Mouse (Mus musculus) cortical plate, adult 2 months (tissue): ENCODE measurements around the gene Car12. TPM values are rescaled to one million over a fixed set of nuclear protein-coding genes. Genes with fewer than 3 reads are reported as not detected.

ENCODE experiments used
- H3K27ac ChIP-seq: fragments of 200-500 bp; 2 replicates; pipeline ENCODE4 v1.5.1; 2012; ENCODE audit warnings: low read length, control low read depth, inconsistent platforms; ENCODE audit not compliant: insufficient read depth
- H3K4me1 ChIP-seq: fragments of 200-500 bp; 2 replicates; pipeline ENCODE4 v1.6.1; 2011; ENCODE audit warnings: low read length; ENCODE audit not compliant: control insufficient read depth, insufficient read depth
- H3K4me3 ChIP-seq: fragments of 200-500 bp; 2 replicates; pipeline ENCODE4 v1.5.1; 2011; ENCODE audit warnings: mild to moderate bottlenecking, low read length, control low read depth; ENCODE audit not compliant: insufficient read depth
- CTCF ChIP-seq: fragments of 200-500 bp; IDR thresholded peaks from 2 replicates; pipeline ENCODE4 v1.5.1; 2011; ENCODE audit warnings: mild to moderate bottlenecking, control low read depth, low read length; ENCODE audit not compliant: insufficient read depth; ENCODE audit errors: extremely low read depth
- POLR2A ChIP-seq: fragments of 200-500 bp; IDR thresholded peaks from 2 replicates; pipeline ENCODE4 v1.6.1; 2011; ENCODE audit warnings: mild to moderate bottlenecking, low read length, control low read depth; ENCODE audit not compliant: insufficient read depth; ENCODE audit errors: extremely low read depth
- polyA plus RNA-seq: library from polyadenylated mRNA; depleted of rRNA; stranded (reverse); fragments of >200 nt; gene quantifications from 2 replicates; pipeline ENCODE4 v1.2.3, GENCODE M21; 2012

Gene Car12
- polyA plus RNA-seq, 1 experiment = 6.0 TPM

DNA sequence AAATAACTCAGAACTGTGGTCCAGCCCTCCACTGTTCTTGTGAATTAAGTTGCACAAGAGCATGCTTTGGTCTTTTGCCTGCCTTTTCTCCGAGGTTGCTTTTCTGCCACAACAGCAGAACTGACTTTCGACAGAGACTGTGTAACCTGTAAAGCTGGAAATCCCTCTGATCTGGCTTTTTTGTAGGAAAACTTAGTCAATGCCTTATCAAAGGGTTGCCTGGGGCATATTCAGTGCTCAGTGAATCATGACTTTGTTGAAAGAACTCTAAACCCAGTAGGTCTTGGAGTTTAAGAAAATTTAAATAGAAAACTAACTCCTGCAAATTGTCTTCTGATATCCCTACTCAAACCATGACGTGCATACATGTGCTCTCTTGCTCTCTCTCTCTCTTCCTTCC lies 17.1 kb downstream of the Car12 start:
- TF ChIP-seq CTCF = no peak
- TF ChIP-seq POLR2A = no peak
- H3K27ac ChIP-seq = no peak overlapping the region
- H3K4me1 ChIP-seq = peaks cover 5% of the 10 kb centered on the region
- no peak overlapping the region for H3K4me3 ChIP-seq

DNA sequence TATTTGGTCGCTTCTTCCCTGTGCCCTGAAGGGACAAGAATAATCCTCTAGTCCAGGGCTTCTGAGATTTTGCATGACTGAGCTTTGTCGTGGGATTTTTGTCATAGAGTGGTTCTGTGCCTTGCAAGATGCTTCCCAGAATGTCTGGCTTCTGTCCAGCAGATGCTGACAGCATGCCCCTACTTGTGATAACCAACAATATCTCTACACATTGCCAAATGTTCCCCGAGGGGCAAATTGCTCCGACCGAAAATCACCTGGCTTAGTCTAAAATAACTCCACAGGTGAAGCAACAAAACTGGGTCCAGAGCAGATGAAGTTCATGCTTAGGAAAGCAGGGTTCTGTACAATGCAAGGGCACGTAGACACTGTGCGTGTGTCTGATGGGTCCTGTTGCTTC lies 17.8 kb downstream of the Car12 start:
- no peak for TF ChIP-seq POLR2A
- TF ChIP-seq CTCF = no peak
- Histone ChIP-seq H3K4me3 (no peak overlapping the region), H3K27ac (no peak overlapping the region), H3K4me1 (peaks cover 5% of the 10 kb centered on the region)

DNA sequence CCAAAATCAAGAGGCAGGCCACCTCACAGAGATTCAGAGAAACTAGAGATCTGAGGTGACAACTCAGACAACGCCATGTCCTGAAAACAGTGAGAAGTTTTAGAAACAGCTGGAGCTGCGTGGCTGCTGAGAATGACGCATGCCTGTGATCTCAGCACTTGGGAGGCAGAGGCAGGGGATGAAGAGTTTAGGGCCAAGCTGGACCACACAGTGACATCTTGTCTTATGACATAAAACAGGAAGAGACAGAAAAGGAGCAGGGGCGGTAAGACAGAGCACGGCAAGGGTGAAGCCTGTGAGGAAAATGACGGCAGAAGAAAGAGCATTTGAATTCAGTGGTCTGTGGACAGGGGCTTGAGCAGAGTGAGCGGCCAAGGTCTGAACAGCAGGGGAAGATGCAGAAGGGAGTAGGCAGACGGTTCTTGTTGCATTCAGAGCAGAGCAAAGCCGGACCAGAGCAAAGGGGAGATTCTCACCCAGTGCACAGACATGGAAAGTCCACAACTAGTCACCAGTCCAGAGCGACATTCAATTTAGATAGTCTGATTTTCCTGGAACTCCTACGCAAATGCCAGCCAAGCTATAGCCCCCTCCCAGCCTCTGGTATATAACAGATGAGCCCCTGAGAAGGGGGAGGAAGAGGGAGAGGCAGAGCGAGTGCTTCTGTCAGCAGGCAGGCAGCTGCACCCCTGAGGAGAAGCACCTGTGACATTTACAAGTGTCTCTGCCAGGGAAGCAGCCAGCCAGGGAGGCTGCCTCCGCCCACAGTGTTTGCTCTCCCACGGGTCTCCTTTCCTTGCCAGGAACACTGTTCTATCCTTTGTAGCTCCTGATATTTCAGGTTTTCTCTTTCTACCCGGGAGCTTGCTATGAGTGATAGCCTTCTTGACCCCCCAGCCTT lies 19.6 kb downstream of the Car12 start:
- TF ChIP-seq CTCF (no peak), POLR2A (no peak)
- H3K4me3 ChIP-seq = no peak overlapping the region
- peak overlapping the region; percentile 22; the same call in 1 of the 2 replicates for H3K27ac ChIP-seq
- peaks cover 5% of the 10 kb centered on the region for H3K4me1 ChIP-seq

DNA sequence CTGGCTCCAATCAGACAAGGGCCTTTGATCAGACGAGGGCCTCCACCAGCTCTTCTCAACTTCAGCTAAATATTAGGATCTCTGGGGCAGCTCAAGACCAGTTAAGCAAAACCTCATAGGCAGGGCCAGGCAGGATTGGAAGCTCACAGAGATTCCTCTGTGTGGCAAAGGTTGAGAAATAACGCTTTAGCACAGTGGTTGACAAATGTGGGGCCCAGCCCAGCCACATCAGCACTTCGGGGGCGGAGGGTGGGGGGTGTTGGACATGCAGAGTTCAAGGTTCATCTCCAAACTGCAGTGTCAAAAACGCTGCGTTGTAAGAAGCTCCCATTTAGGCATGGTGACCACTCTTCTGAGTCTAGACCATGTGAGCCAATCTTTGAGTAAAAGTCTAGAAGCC lies 21.1 kb downstream of the Car12 start:
- Histone ChIP-seq H3K4me3 (no peak overlapping the region), H3K4me1 (peaks cover 5% of the 10 kb centered on the region), H3K27ac (no peak overlapping the region)
- TF ChIP-seq CTCF (no peak), POLR2A (no peak)

DNA sequence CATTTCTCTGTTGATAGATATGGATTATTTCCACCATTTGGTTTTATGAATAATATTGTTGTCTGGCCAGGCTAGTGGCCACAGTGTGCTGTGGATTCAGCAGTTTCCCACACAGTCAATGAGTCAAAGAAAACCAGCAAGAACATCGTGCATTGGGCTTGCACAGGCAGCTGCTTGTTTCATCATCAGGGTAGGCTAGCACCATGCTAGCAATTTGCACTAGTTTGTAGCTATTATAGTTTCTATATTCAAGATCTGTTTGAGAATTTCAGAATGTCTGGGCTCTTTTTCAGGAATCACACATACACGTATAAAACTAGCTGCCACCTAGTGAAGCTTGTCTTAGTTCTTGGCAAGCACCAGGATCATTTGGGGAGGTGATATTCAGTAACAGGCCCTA lies 21.6 kb downstream of the Car12 start:
- peaks cover 5% of the 10 kb centered on the region for H3K4me1 ChIP-seq
- H3K27ac ChIP-seq = no peak overlapping the region
- H3K4me3 ChIP-seq = no peak overlapping the region
- TF ChIP-seq POLR2A = no peak
- TF ChIP-seq CTCF = no peak

DNA sequence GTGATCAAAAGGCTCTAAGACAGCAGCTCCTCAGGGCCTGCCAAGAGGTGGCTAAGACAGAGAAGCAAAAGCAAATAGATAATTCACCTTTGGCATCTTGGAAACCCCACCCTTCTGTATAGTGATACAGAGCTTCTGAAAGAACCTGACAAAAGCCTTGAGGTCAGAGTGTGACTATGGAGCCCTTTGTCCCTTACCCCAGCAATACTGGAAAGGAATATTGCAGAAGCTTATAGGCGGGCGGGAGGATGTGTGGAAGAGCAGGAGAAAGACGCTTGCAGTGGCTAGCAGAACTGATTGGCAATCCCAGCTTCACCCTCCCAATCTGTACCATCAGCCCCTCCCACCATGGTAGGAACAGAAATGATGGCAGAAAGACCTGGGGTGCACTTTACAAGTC lies 22.5 kb downstream of the Car12 start:
- Histone ChIP-seq H3K4me1 (peaks cover 5% of the 10 kb centered on the region), H3K4me3 (no peak overlapping the region), H3K27ac (no peak overlapping the region)
- no peak for TF ChIP-seq CTCF
- no peak for TF ChIP-seq POLR2A

DNA sequence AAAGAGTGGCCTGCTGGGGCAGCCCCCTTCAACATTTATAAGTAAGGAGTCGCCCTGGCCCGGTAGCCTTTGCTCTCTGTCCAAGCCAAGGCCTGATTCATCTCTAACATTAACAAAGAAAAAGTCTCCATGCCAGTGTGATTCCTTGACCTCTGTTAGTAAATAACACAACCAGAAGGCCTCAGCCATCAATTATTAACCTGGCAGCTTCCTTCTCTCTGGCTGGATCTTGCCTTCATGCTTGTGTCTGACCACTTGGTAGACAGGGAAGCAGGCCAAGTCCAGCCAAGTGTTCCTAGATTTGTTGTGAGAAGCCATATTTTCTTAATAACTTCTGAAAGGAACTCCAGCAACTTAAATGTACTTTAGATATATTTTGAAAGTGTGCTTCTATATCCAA lies 23.1 kb downstream of the Car12 start:
- Histone ChIP-seq H3K27ac (no peak overlapping the region), H3K4me3 (no peak overlapping the region), H3K4me1 (peaks cover 5% of the 10 kb centered on the region)
- TF ChIP-seq CTCF = no peak
- no peak for TF ChIP-seq POLR2A

DNA sequence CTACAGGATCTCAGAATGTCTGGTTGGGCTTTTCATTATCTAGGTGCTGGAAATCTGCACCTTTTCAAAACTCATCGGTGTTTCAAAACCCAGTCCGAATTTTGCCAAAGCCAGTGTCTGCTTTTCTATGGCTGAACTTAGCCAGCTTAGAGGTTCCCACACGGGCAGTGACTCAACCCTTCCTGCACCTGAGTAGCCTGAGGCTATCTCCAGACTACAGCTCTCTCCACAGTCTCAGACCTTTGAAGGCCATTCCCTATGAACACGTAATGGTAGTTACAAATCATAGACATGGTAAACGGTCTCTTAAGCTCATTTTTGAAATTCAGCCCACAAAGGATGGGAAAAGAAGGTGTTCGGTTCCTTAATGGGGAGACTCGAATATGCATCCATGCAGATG lies 26.0 kb downstream of the Car12 start:
- no peak overlapping the region for H3K27ac ChIP-seq
- no peak overlapping the region for H3K4me3 ChIP-seq
- TF ChIP-seq CTCF (no peak), POLR2A (no peak)
- H3K4me1 ChIP-seq = no peaks in the 10 kb centered on the region

DNA sequence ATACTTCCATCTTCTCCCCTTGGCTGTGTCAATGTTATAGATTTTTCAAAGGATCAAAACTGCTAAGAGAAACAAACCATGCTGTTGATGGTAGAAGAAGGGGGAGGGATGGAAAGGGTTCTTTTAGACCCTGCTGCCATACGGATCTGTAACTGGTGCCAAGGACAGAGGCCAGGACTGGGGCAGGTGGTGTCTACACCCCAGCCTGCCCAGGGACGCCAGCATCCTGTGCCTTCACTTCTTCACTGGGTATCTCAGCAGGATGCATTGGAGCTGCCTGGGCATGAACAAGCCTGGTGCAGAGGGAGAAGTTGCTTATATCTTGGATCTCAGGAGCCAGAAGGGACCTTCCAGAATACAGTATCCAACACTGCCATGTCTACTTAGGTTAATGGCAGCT lies 31.0 kb downstream of the Car12 start:
- H3K4me3 ChIP-seq = no peak overlapping the region
- TF ChIP-seq POLR2A = no peak
- no peak for TF ChIP-seq CTCF

DNA sequence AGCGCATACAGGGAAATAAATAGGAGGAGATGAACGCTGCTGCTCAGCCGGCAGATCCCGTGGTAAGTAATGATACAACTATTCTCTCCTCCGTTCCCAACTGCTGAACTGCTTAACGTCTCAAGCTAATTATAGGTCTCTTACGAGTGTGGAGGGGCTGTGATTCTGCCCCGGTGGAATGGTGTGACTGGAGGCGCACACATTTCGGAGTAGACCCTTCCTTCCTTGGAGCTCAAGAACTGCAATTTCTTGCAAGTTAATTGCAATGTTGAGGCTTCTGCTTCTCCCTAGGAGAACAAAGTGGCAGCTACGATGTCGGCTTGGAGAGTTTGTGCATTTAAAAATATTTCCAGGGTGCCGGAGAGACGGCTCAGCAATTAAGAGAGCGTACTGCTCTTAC lies 34.9 kb downstream of the Car12 start:
- no peak for TF ChIP-seq POLR2A
- TF ChIP-seq CTCF = no peak
- Histone ChIP-seq H3K4me3 (0 out of 2 replicates have a peak overlapping the region, but pooled peaks have one; percentile 20), H3K4me1 (peaks cover 5% of the 10 kb centered on the region; the same call in 1 of the 2 replicates), H3K27ac (no peak overlapping the region)

More for the DNA sequence above, 31.0 kb downstream of the Car12 start:
- Histone ChIP-seq H3K27ac (no peak overlapping the region), H3K4me1 (0 out of 2 replicates have a peak, but pooled peaks cover 3% of the 10 kb centered on the region)
